Mouse (Mus musculus) megakaryocyte-erythroid progenitor cell, adult 5-6 weeks (primary cell): Measurements from ENCODE around the gene Eif3a. TPM values are rescaled to one million over a fixed set of nuclear protein-coding genes. Genes with fewer than 3 reads are reported as not detected.

Experiments
- total RNA-seq, 2 experiments: library from RNA; stranded (forward) in 1 of 2; stranded (reverse) in 1 of 2; fragments of 200-1000, 215-1000 nt in 1 of 2; fragments of >200 nt in 1 of 2; fragmentation: Nextera tagmentation in 1 of 2; gene quantifications; 2 replicates each; pipeline ENCODE4 v1.2.3; 2014 to 2017

The Eif3a gene
- total RNA-seq, 2 experiments from 2014 or later = 346 to 570 TPM

Other genes with a start within 250 kb of the Eif3a start
- gene Cacul1, start 209.6 kb downstream of the Eif3a start, total RNA-seq (2014; fragmentation: Nextera tagmentation) = 19.8 and 27.2 TPM in 2 replicates
- gene Cacul1, start 209.6 kb downstream of the Eif3a start, total RNA-seq (2017) = 30.2 and 38.6 TPM in 2 replicates
- 1.2 and 2.5 TPM in 2 replicates for gene Nanos1, start 34.7 kb downstream of the Eif3a start, total RNA-seq (2014; fragmentation: Nextera tagmentation)
- 1.2 and 1.5 TPM in 2 replicates for gene Nanos1, start 34.7 kb downstream of the Eif3a start, total RNA-seq (2017)
- gene Fam45a, start 20.9 kb upstream of the Eif3a start, total RNA-seq (2014; fragmentation: Nextera tagmentation) = 27.2 and 27.6 TPM in 2 replicates
- gene Fam45a, start 20.9 kb upstream of the Eif3a start, total RNA-seq (2017) = 22.0 and 38.4 TPM in 2 replicates
- gene Sfxn4, start 70.8 kb upstream of the Eif3a start, total RNA-seq (2014; fragmentation: Nextera tagmentation) = 2.4 and 3.2 TPM in 2 replicates
- 2.8 and 4.2 TPM in 2 replicates for gene Sfxn4, start 70.8 kb upstream of the Eif3a start, total RNA-seq (2017)
- 200 and 207 TPM in 2 replicates for gene Prdx3, start 83.9 kb upstream of the Eif3a start, total RNA-seq (2014; fragmentation: Nextera tagmentation)
- gene Prdx3, start 83.9 kb upstream of the Eif3a start, total RNA-seq (2017) = 228 and 245 TPM in 2 replicates
- gene Grk5, start 99.1 kb upstream of the Eif3a start, total RNA-seq (2014; fragmentation: Nextera tagmentation) = 1.4 and 1.9 TPM in 2 replicates
- 2.1 and 4.0 TPM in 2 replicates for gene Grk5, start 99.1 kb upstream of the Eif3a start, total RNA-seq (2017)